In genomic region chr15:98662198-98662566, GRCm38 (mm10) we compare ENCODE assay signal across 8 mouse cellular contexts. TPM values are rescaled to one million over a fixed set of nuclear protein-coding genes. Genes with fewer than 3 reads are reported as not detected.
DNase-seq lines count a peak whose midpoint lies in the region; ATAC-seq and TF ChIP-seq lines count a peak whose summit lies in the region.

No protein-coding gene starts in this region.

- no peak for DNase-seq in kidney, adult 11 months
- peak; percentile 41 for DNase-seq in liver, postnatal 0 days
- no peak for DNase-seq in ovary, postnatal 10 days (ENCODE audit: low spot score)
- no peak for DNase-seq in right cerebral cortex, postnatal 25 days
- DNase-seq in layer of hippocampus, adult 9-11 months, result no peak

- TF ChIP-seq EP300 in liver, postnatal 0 days (IDR thresholded peaks at IDR 0.05; ENCODE audit: low read depth), result peak; percentile 28; the same call in 1 of the 2 replicates

- peaks cover 19% of the 10 kb centered on the region for H3K36me3 ChIP-seq in kidney, embryonic 14.5 days (ENCODE audit: control insufficient read depth, insufficient read depth, low read length)
- H3K36me3 ChIP-seq in liver, postnatal 0 days (replicated peaks; ENCODE audit: insufficient read depth, low read length), result peaks cover 16% of the 10 kb centered on the region

- no peaks in the 10 kb centered on the region for H3K9me3 ChIP-seq in kidney, embryonic 14.5 days (ENCODE audit: control insufficient read depth, low read length)
- H3K9me3 ChIP-seq in liver, postnatal 0 days (ENCODE audit: low read length), result no peaks in the 10 kb centered on the region

- ATAC-seq in kidney, embryonic 14.5 days (ENCODE audit: low FRiP score, low TSS enrichment), result no peak
- peak; percentile 57 for ATAC-seq in activated CD4-positive, CD25-positive, alpha-beta regulatory T cell, adult 4 months
- ATAC-seq in granulocyte monocyte progenitor cell, adult 5-6 weeks (replicated peaks; ENCODE audit: poor library complexity, severe bottlenecking), result peak; percentile 77
- ATAC-seq in liver, postnatal 0 days, result no peak; the same call in 1 of the 2 replicates

- 1% methylated on average over 14 of the region's 14 CpGs for WGBS in kidney, embryonic 14.5 days
- WGBS in liver, postnatal 0 days (ENCODE audit: insufficient replicate concordance), result under 1% methylated on average over 14 of the region's 14 CpGs

- TF ChIP-seq CTCF in liver, postnatal 0 days (IDR thresholded peaks at IDR 0.05; ENCODE audit: low read depth), result no peak

- H3K4me3 ChIP-seq in kidney, embryonic 14.5 days (ENCODE audit: low read length), result peak overlapping the region; percentile 69
- H3K4me3 ChIP-seq in liver, postnatal 0 days (ENCODE audit: low read depth, low read length), result peak overlapping the region; percentile 96

- H3K4me1 ChIP-seq in kidney, embryonic 14.5 days (ENCODE audit: control insufficient read depth, insufficient read depth, low read length), result peaks cover 8% of the 10 kb centered on the region
- 0 out of 2 replicates have a peak, but pooled peaks cover 5% of the 10 kb centered on the region for H3K4me1 ChIP-seq in liver, postnatal 0 days (ENCODE audit: insufficient read depth)

- peak overlapping the region; percentile 74 for H3K4me2 ChIP-seq in kidney, embryonic 14.5 days (replicated peaks; ENCODE audit: low read depth, low read length)
- H3K4me2 ChIP-seq in liver, postnatal 0 days (ENCODE audit: low read depth, low read length), result peak overlapping the region; percentile 86

- H3K27ac ChIP-seq in kidney, embryonic 14.5 days (ENCODE audit: low read depth, low read length), result peak overlapping the region; percentile 88
- H3K27ac ChIP-seq in liver, postnatal 0 days (ENCODE audit: low read depth), result peak overlapping the region; percentile 98

- no peaks in the 10 kb centered on the region for H3K27me3 ChIP-seq in kidney, embryonic 14.5 days (ENCODE audit: control insufficient read depth, insufficient read depth, low read length)
- H3K27me3 ChIP-seq in liver, postnatal 0 days (ENCODE audit: insufficient read depth, low read length), result no peaks in the 10 kb centered on the region

- peak overlapping the region; percentile 90 for H3K9ac ChIP-seq in kidney, embryonic 14.5 days (ENCODE audit: low read depth, low read length)
- H3K9ac ChIP-seq in liver, postnatal 0 days (replicated peaks), result peak overlapping the region; percentile 98

RNA-seq across cellular contexts. Expression of gene Ddx23, which starts 0.5 kb away (rescaled TPM):
- polyA plus RNA-seq in kidney, embryonic 14.5 days (2014; fragmentation: Nextera tagmentation; extraction: Ambion mirVana), result 27.3 and 32.2 TPM in 2 replicates
- polyA plus RNA-seq in activated CD4-positive, CD25-positive, alpha-beta regulatory T cell, adult 4 months (2017; shearing (Covaris generic)), result 10 to 100 TPM; 22.8 to 27.3 TPM
- total RNA-seq in granulocyte monocyte progenitor cell, adult 5-6 weeks (2014; fragmentation: Nextera tagmentation), result 76.1 and 82.1 TPM in 2 replicates
- 79.5 and 103 TPM in 2 replicates for total RNA-seq in granulocyte monocyte progenitor cell, adult 5-6 weeks (2017)
- polyA plus RNA-seq in liver, postnatal 0 days (2015; fragmentation: Nextera tagmentation; extraction: Ambion mirVana), result 4.7 and 9.2 TPM in 2 replicates

RNA-seq across cellular contexts. Expression of gene Rnd1, which starts 15.1 kb away (rescaled TPM):
- 0.28 and 0.31 TPM in 2 replicates for polyA plus RNA-seq in kidney, embryonic 14.5 days (2014; fragmentation: Nextera tagmentation; extraction: Ambion mirVana)
- polyA plus RNA-seq in activated CD4-positive, CD25-positive, alpha-beta regulatory T cell, adult 4 months (2017; shearing (Covaris generic)), result 1 to 10 TPM in 1 of 2 experiments, under 1 TPM in 1; 0.50 to 1.5 TPM
- total RNA-seq in granulocyte monocyte progenitor cell, adult 5-6 weeks (2014; fragmentation: Nextera tagmentation), result 0.11 and 0.39 TPM in 2 replicates
- 0.67 and 2.7 TPM in 2 replicates for total RNA-seq in granulocyte monocyte progenitor cell, adult 5-6 weeks (2017)
- polyA plus RNA-seq in liver, postnatal 0 days (2015; fragmentation: Nextera tagmentation; extraction: Ambion mirVana), result 0.94 and 1.2 TPM in 2 replicates

RNA-seq across cellular contexts. Expression of gene Cacnb3, which starts 31.5 kb away (rescaled TPM):
- polyA plus RNA-seq in kidney, embryonic 14.5 days (2014; fragmentation: Nextera tagmentation; extraction: Ambion mirVana), result 21.5 and 26.5 TPM in 2 replicates
- polyA plus RNA-seq in activated CD4-positive, CD25-positive, alpha-beta regulatory T cell, adult 4 months (2017; shearing (Covaris generic)), result under 1 TPM in 1 of 2 experiments, not detected in 1; 0.19 TPM
- not detected in 2 replicates for total RNA-seq in granulocyte monocyte progenitor cell, adult 5-6 weeks (2014; fragmentation: Nextera tagmentation)
- total RNA-seq in granulocyte monocyte progenitor cell, adult 5-6 weeks (2017), result not detected in 2 replicates
- 0.38 and 0.58 TPM in 2 replicates for polyA plus RNA-seq in liver, postnatal 0 days (2015; fragmentation: Nextera tagmentation; extraction: Ambion mirVana)

RNA-seq across cellular contexts. Expression of gene Ccdc65, which starts 45.8 kb away (rescaled TPM):
- 0.69 and 1.0 TPM in 2 replicates for polyA plus RNA-seq in kidney, embryonic 14.5 days (2014; fragmentation: Nextera tagmentation; extraction: Ambion mirVana)
- polyA plus RNA-seq in activated CD4-positive, CD25-positive, alpha-beta regulatory T cell, adult 4 months (2017; shearing (Covaris generic)), result under 1 TPM in 1 of 2 experiments, not detected in 1; 0.62 TPM
- total RNA-seq in granulocyte monocyte progenitor cell, adult 5-6 weeks (2014; fragmentation: Nextera tagmentation), result not detected in 2 replicates
- not detected in 2 replicates for total RNA-seq in granulocyte monocyte progenitor cell, adult 5-6 weeks (2017)
- polyA plus RNA-seq in liver, postnatal 0 days (2015; fragmentation: Nextera tagmentation; extraction: Ambion mirVana), result not detected in 2 replicates

RNA-seq across cellular contexts. Expression of gene Adcy6, which starts 52.3 kb away (rescaled TPM):
- 26.2 and 31.5 TPM in 2 replicates for polyA plus RNA-seq in kidney, embryonic 14.5 days (2014; fragmentation: Nextera tagmentation; extraction: Ambion mirVana)
- polyA plus RNA-seq in activated CD4-positive, CD25-positive, alpha-beta regulatory T cell, adult 4 months (2017; shearing (Covaris generic)), result under 1 TPM; 0.36 to 0.56 TPM
- 1.8 and 3.1 TPM in 2 replicates for total RNA-seq in granulocyte monocyte progenitor cell, adult 5-6 weeks (2014; fragmentation: Nextera tagmentation)
- total RNA-seq in granulocyte monocyte progenitor cell, adult 5-6 weeks (2017), result 2.1 and 2.9 TPM in 2 replicates
- polyA plus RNA-seq in liver, postnatal 0 days (2015; fragmentation: Nextera tagmentation; extraction: Ambion mirVana), result 5.3 and 7.7 TPM in 2 replicates

Comparison
In these comparisons a context has a peak if more than half of its experiments do, and no peak if none do; other contexts are left out.
1. ATAC-seq: peak in activated CD4-positive, CD25-positive, alpha-beta regulatory T cell, adult 4 months (single experiment) and granulocyte monocyte progenitor cell, adult 5-6 weeks (single experiment); none in kidney, embryonic 14.5 days (single experiment) and liver, postnatal 0 days (single experiment).
2. RNA of gene Cacnb3, which starts 31.5 kb away (polyA plus RNA-seq): 21.5 to 26.5 TPM in kidney, embryonic 14.5 days; 0.38 to 0.58 TPM in liver, postnatal 0 days and 0.19 TPM in activated CD4-positive, CD25-positive, alpha-beta regulatory T cell, adult 4 months; every median in the first group is over 10 times any median in the second.